Mouse (Mus musculus) intestine, embryonic 15.5 days (tissue): Measurements from ENCODE around the gene Nlrp1b. TPM values are rescaled to one million over a fixed set of nuclear protein-coding genes. Genes with fewer than 3 reads are reported as not detected.

Experiments used
- ATAC-seq: fragments of 200-750 bp; cut with Nextera tagmentation; 2 replicates; pipeline ENCODE4 v1.8.0; 2017; ENCODE audit warnings: moderate TSS enrichment, moderate library complexity
- H3K27ac ChIP-seq: fragments of 300-500 bp; sonication (generic); 2 replicates; pipeline ENCODE4 v1.5.1; 2015; ENCODE audit warnings: mild to moderate bottlenecking, inconsistent platforms
- H3K27me3 ChIP-seq: fragments of 300-500 bp; sonication (generic); replicated peaks from 2 replicates; pipeline ENCODE4 v1.6.1; 2015; ENCODE audit warnings: inconsistent platforms
- H3K36me3 ChIP-seq: fragments of 300-500 bp; sonication (generic); 2 replicates; pipeline ENCODE4 v1.6.1; 2015; ENCODE audit warnings: inconsistent platforms
- H3K4me1 ChIP-seq: fragments of 300-500 bp; sonication (generic); replicated peaks from 2 replicates; pipeline ENCODE4 v1.6.1; 2015; ENCODE audit warnings: inconsistent platforms
- H3K4me2 ChIP-seq: fragments of 300-500 bp; sonication (generic); replicated peaks from 2 replicates; pipeline ENCODE4 v1.6.1; 2015; ENCODE audit warnings: mild to moderate bottlenecking, inconsistent platforms
- H3K4me3 ChIP-seq: fragments of 300-500 bp; sonication (generic); replicated peaks from 2 replicates; pipeline ENCODE4 v1.5.1; 2015; ENCODE audit warnings: inconsistent platforms
- H3K9ac ChIP-seq: fragments of 300-500 bp; sonication (generic); 2 replicates; pipeline ENCODE4 v1.6.1; 2015; ENCODE audit warnings: inconsistent platforms
- H3K9me3 ChIP-seq: fragments of 300-500 bp; sonication (generic); 2 replicates; pipeline ENCODE4 v1.6.1; 2016; ENCODE audit warnings: inconsistent platforms
- WGBS: fragments of 180-500 bp; shearing (Covaris S2); methylation state at CpG from one replicate; pipeline ENCODE4 v1.1.7; 2015; 5-methylcytosine and 5-hydroxymethylcytosine counted together
- polyA plus RNA-seq: library from polyadenylated mRNA; unstranded; fragments of >200 nt; fragmentation: Nextera tagmentation; extraction: Ambion mirVana; gene quantifications from 2 replicates; pipeline ENCODE4 v1.2.1, GENCODE M21; 2015

Gene Nlrp1b
- polyA plus RNA-seq, 1 experiment from 2014 or later: 0.21 TPM

GRCm38 (mm10) chr11:71107128-71107527 is 123.4 kb downstream of the Nlrp1b start:
- WGBS: 86% methylated on average over 2 of the region's 2 CpGs
- ATAC-seq: no peak

GRCm38 (mm10) chr11:71106261-71107021 is 124.1 kb downstream of the Nlrp1b start:
- no peaks in the 10 kb centered on the region for H3K9me3 ChIP-seq
- no peaks in the 10 kb centered on the region for H3K36me3 ChIP-seq
- no peaks in the 10 kb centered on the region for H3K27me3 ChIP-seq
- no peak for ATAC-seq
- no peaks in the 10 kb centered on the region for H3K4me1 ChIP-seq
- H3K4me3 ChIP-seq: no peak overlapping the region
- H3K4me2 ChIP-seq: no peak overlapping the region
- no peak overlapping the region for H3K9ac ChIP-seq
- H3K27ac ChIP-seq: no peak overlapping the region

More at GRCm38 (mm10) chr11:71107128-71107527, 123.4 kb downstream of the Nlrp1b start:
- Histone ChIP-seq H3K36me3 (no peaks in the 10 kb centered on the region), H3K4me3 (no peak overlapping the region), H3K4me1 (no peaks in the 10 kb centered on the region), H3K27me3 (no peaks in the 10 kb centered on the region), H3K9ac (no peak overlapping the region), H3K9me3 (no peaks in the 10 kb centered on the region), H3K4me2 (no peak overlapping the region), H3K27ac (no peak overlapping the region)

GRCm38 (mm10) chr11:71103931-71104330 is 126.6 kb downstream of the Nlrp1b start:
- H3K4me3 ChIP-seq: no peak overlapping the region
- no peaks in the 10 kb centered on the region for H3K4me1 ChIP-seq
- no peaks in the 10 kb centered on the region for H3K36me3 ChIP-seq
- H3K9me3 ChIP-seq: no peaks in the 10 kb centered on the region
- no peak overlapping the region for H3K4me2 ChIP-seq
- no peaks in the 10 kb centered on the region for H3K27me3 ChIP-seq
- H3K9ac ChIP-seq: no peak overlapping the region
- no peak overlapping the region for H3K27ac ChIP-seq
- ATAC-seq: no peak

Other genes with a start within 250 kb of the Nlrp1b start
- gene C1qbp, start 247.7 kb downstream of the Nlrp1b start, polyA plus RNA-seq: 360 and 393 TPM in 2 replicates
- gene Dhx33, start 226.3 kb downstream of the Nlrp1b start, polyA plus RNA-seq: 15.0 and 16.0 TPM in 2 replicates
- 34.3 and 35.5 TPM in 2 replicates for gene Mis12, start 211.1 kb downstream of the Nlrp1b start, polyA plus RNA-seq
- gene Derl2, start 210.9 kb downstream of the Nlrp1b start, polyA plus RNA-seq: 63.4 and 71.8 TPM in 2 replicates
- gene 6330403K07Rik, start 197.2 kb downstream of the Nlrp1b start, polyA plus RNA-seq: 67.9 and 76.7 TPM in 2 replicates
- gene Nlrp1a, start 86.0 kb downstream of the Nlrp1b start, polyA plus RNA-seq: 0.14 and 0.20 TPM in 2 replicates